Mouse (Mus musculus): Measurements from ENCODE around the gene Morc2a.

DNA sequence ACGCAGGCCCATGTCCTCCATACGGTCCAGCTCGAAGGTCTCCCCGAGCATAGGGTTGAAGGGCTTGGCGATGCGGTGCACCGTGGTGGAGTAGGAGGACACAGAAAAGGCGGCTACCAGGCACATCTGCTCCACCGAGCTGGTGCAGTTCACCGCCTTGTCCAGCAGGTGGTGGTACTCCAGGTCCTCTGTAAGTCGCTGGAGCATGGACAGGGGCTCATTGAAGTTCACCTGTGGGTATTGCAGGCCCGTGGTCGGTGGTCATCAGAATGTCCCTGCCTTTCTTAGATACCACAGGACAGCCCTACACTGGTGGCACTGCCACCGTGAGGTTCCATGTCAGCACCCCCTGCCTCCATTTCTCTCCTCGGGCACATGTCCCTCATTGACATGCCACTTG is 65.5 kb downstream of the Morc2a start:
- TF ChIP-seq CTCF (conservative IDR thresholded peaks at IDR 0.05; ENCODE audit: low read length) (peak; percentile 88), NANOG (IDR thresholded peaks at IDR 0.05; ENCODE audit: borderline replicate concordance, low read length) (no peak), POU5F1 (IDR thresholded peaks at IDR 0.05; ENCODE audit: borderline replicate concordance, low read length) (no peak)
